Mouse (Mus musculus) adrenal gland, postnatal 25 days (tissue): ENCODE data around the gene Olfr354. TPM values are rescaled to one million over a fixed set of nuclear protein-coding genes. Genes with fewer than 3 reads are reported as not detected.

Experiments used
- DNase-seq: peaks from one replicate; pipeline ENCODE4 v3.0.0; 2021; ENCODE audit warnings: mixed read lengths
- long read RNA-seq: library from polyadenylated mRNA; stranded (forward); transcript quantifications from one replicate; pipeline ENCODE4 v2.0.0, GENCODE M21; 2021
- total RNA-seq: library from RNA; stranded (reverse); gene quantifications from 2 replicates; pipeline ENCODE4 v1.2.3, GENCODE M21; 2021

The Olfr354 gene
- not detected in 2 replicates for total RNA-seq
- long read RNA-seq: 0 reads

DNA sequence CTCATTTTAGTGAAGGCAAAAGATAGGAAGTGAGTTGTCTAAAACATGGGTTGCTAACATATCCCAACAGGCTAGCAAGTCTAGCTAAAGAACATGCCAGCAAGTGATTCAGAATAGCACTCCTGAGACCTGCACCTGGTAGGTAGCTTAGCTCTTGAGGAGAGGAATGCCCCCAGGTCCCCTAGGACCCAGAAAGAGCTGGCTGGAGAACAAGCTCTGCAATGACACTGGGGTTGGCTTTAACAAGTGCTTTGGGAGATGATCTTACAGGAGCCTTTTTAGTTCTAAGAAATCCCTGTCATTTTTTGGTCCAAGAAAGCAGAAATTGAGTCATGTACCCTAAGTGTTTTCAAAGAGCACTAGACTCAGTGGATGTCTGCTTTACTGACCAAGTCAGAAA lies at the start of gene Olfr354:
TSS of gene Olfr354 (plus strand) at position 301 of the 400 bp plus-strand sequence.
- DNase-seq: no peak

DNA sequence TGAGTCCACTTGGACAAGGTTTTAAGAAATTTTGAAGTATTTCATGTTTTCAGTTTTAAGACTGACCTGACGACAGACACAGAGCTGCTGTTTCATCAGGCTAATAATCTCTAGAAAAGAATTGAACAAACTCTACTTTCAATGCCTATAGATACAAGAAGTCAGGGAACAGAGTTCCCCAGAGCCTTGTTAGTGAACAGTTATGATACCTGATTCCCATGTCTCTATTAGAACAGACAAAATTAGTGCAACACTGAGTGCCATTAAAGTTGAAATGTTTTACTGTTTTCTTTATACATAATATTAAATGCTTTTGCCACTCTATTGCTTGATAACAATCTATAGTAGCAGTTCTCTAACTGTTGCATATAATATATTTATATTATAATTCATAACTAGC lies 42.9 kb upstream of the Olfr354 start, which contains the start of gene Olfr351:
TSS of gene Olfr351 (minus strand) at position 101 of the 400 bp plus-strand sequence.
- no peak for DNase-seq

DNA sequence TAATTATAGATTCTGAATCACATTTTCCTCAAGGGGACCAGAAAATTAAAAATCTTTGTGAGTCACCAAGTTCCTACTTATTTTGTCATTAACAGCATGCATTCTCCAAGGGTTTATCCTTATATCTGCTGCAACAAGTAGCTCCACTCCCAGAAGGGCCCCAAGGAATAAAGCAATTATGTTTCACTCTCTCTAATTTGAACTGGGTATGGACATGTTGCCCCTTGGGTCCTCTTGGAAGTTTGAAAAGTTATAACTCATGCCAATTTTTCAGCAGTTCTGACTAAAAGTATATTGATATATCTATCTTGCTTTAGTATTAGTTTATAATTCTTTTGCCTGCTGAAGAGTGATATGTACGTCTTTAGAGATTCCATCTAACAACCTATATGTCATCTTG lies 37.3 kb upstream of the Olfr354 start, which contains the start of gene Olfr352:
TSS of gene Olfr352 (plus strand) at position 301 of the 400 bp plus-strand sequence.
- no peak for DNase-seq

DNA sequence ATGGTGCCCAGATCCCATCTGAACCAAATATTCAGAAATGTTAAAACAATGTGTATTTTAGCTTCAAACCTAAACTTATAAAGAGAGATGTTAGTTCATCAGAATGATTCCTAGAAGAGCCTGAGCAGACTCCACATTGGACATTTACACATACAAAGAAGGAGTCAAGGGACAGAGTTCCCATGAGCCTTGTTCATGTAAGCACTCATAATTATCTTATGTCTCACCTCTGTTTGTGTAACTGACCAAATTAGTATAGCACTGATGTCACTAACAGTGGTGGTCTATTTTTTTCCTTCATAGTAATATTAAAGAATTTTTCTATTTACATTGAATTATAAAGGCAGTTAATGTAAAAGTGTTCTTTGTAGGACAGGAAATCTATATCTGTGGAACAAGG lies 12.6 kb upstream of the Olfr354 start, which contains the start of gene Olfr353:
TSS of gene Olfr353 (minus strand) at position 101 of the 400 bp plus-strand sequence.
- DNase-seq: no peak

DNA sequence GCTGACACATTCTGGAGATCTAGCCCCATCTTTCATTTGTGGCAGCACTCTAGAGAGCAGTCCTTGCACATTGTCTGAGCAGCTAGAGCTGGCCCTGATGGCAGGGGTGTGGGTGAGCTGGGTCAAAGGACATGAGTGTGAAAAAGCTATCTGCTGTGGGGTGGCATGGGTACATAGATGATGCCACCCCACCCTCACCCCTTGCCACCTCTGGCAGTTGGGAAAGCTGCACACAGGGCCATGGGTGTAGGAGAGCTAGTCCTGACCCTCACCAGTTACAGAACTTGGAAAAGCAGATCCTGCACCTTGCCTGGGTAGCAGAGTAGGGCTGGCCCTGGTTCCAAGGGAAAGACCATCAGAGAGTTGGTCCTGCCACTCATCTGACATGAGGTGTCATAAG lies 8.4 kb upstream of the Olfr354 start:
- no peak for DNase-seq

DNA sequence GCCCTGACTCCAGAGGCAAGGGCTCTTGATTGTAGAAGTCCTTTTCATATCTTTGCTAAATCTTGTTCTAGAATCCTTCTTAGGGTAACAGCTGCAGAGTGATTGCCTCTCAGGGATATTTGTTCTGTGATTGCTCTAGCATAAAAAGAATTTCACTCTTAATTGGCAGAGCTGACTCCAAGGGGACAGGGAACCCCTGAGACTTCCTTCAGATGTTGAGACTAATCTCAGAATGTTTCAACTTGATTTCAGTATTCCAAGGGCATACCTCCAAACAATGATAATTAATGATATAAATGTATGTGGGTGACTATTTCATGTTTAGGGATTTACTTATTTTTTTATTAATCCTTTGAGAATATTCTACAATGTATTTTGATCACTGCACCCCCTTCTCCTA lies 23.3 kb downstream of the Olfr354 start, which contains the start of gene Olfr355:
TSS of gene Olfr355 (minus strand) at position 101 of the 400 bp plus-strand sequence.
- no peak for DNase-seq

DNA sequence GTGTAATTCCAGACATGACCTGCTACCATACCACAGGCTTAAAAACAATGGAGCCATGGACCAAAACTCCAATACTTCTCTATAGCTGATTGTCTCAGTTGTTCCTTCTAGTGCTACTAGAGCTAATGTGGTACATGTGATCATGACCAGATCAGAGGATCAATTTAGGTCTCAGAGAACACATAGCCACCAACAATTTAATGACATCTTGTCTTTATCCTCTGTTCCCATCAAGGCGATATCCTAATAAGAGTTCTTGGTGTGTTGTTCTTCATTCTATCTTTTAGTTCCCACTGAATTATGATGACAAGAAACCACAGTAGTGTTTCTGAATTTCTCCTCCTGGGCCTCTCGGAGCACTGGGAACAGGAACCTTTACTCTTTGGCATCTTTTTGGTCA lies 31.3 kb downstream of the Olfr354 start, which contains the start of gene Olfr356:
TSS of gene Olfr356 (plus strand) at position 301 of the 400 bp plus-strand sequence.
- DNase-seq: no peak

Other genes with a start within 250 kb of the Olfr354 start
- not detected in 2 replicates for gene Olfr346, start 219.9 kb upstream of the Olfr354 start, total RNA-seq
- not detected in 2 replicates for gene Olfr347, start 173.8 kb upstream of the Olfr354 start, total RNA-seq
- not detected in 2 replicates for gene Olfr348, start 121.4 kb upstream of the Olfr354 start, total RNA-seq
- not detected in 2 replicates for gene Olfr50, start 115.1 kb upstream of the Olfr354 start, total RNA-seq
- gene Olfr3, start 88.6 kb upstream of the Olfr354 start, total RNA-seq: not detected in 2 replicates
- gene Olfr350, start 59.4 kb upstream of the Olfr354 start, total RNA-seq: not detected in 2 replicates
- not detected in 2 replicates for gene Olfr351, start 43.0 kb upstream of the Olfr354 start, total RNA-seq
- gene Olfr352, start 37.2 kb upstream of the Olfr354 start, total RNA-seq: not detected in 2 replicates
- gene Olfr353, start 12.7 kb upstream of the Olfr354 start, total RNA-seq: not detected in 2 replicates
- gene Olfr355, start 23.2 kb downstream of the Olfr354 start, total RNA-seq: not detected in 2 replicates
- gene Olfr356, start 31.4 kb downstream of the Olfr354 start, total RNA-seq: not detected in 2 replicates
- gene Olfr357, start 88.1 kb downstream of the Olfr354 start, total RNA-seq: not detected in 2 replicates
- not detected in 2 replicates for gene Olfr358, start 103.7 kb downstream of the Olfr354 start, total RNA-seq
- gene Olfr360, start 160.1 kb downstream of the Olfr354 start, total RNA-seq: not detected in 2 replicates
- gene Olfr361, start 183.6 kb downstream of the Olfr354 start, total RNA-seq: not detected in 2 replicates
- not detected in 2 replicates for gene Olfr362, start 212.2 kb downstream of the Olfr354 start, total RNA-seq
- gene Olfr364-ps1, start 233.6 kb downstream of the Olfr354 start, total RNA-seq: not detected in 2 replicates